Mouse (Mus musculus): Measurements from ENCODE around the gene Fryl. TPM values are rescaled to one million over a fixed set of nuclear protein-coding genes. Genes with fewer than 3 reads are reported as not detected.
A peak's percentile ranks its signal among the peaks of the same experiment; 100 is the strongest.

The Fryl gene
- total RNA-seq (2014; fragmentation: Nextera tagmentation) (352 and 439 TPM in 2 replicates), total RNA-seq (2017) (112 and 118 TPM in 2 replicates), polyA plus RNA-seq (2012) (133 and 147 TPM in 2 replicates)

GRCm38 (mm10) chr5:73256352-73257065 is at the start of gene Fryl:
TSS of gene Fryl (minus strand) at chr5:73256619.
- DNase-seq (ENCODE audit: low spot score): peak; percentile 97
- peak; percentile 91 for ATAC-seq (ENCODE audit: extremely low read depth, insufficient number of reproducible peaks, low FRiP score, poor library complexity, severe bottlenecking)
- Histone ChIP-seq H3K9me3 (replicated peaks) (no peaks in the 10 kb centered on the region), H3K4me1 (ENCODE audit: insufficient read depth, low read depth, low read length) (peaks cover 64% of the 10 kb centered on the region), H3K27me3 (ENCODE audit: insufficient read depth, low read length) (no peaks in the 10 kb centered on the region), H3K4me3 (ENCODE audit: low read depth, low read length) (peak within 1 kb of the TSS; percentile 96), H3K36me3 (replicated peaks) (peaks cover 6% of the 10 kb centered on the region)
- TF ChIP-seq GATA2 (IDR thresholded peaks at IDR 0.05; ENCODE audit: borderline replicate concordance, low read depth, low read length): no peak
- TF ChIP-seq POLR2AphosphoS5 (IDR thresholded peaks at IDR 0.05; ENCODE audit: insufficient replicate concordance, low read depth, low read length): no peak
- no peak for TF ChIP-seq CTCF (IDR thresholded peaks at IDR 0.05; ENCODE audit: low read depth, low read length)
- TF ChIP-seq TAL1 (conservative IDR thresholded peaks at IDR 0.05; ENCODE audit: low read depth, low read length): no peak
- no peak for TF ChIP-seq GATA1 (IDR thresholded peaks at IDR 0.05; ENCODE audit: borderline replicate concordance, low read length)

GRCm38 (mm10) chr5:73304507-73304906 is 48.1 kb upstream of the Fryl start:
- H3K4me1 ChIP-seq (ENCODE audit: insufficient read depth, low read depth, low read length): peaks cover 35% of the 10 kb centered on the region
- DNase-seq (ENCODE audit: low spot score): no peak
- H3K27me3 ChIP-seq (ENCODE audit: insufficient read depth, low read length): no peaks in the 10 kb centered on the region
- H3K36me3 ChIP-seq (replicated peaks): peaks cover 88% of the 10 kb centered on the region
- no peak for ATAC-seq (ENCODE audit: extremely low read depth, insufficient number of reproducible peaks, low FRiP score, poor library complexity, severe bottlenecking)
- H3K9me3 ChIP-seq (replicated peaks): no peaks in the 10 kb centered on the region
- no peak overlapping the region for H3K4me3 ChIP-seq (ENCODE audit: low read depth, low read length)
- TF ChIP-seq TAL1 (conservative IDR thresholded peaks at IDR 0.05; ENCODE audit: low read depth, low read length): no peak

- Histone ChIP-seq H3K36me3 (replicated peaks) (peaks cover 78% of the 10 kb centered on the region), H3K4me1 (ENCODE audit: insufficient read depth, low read depth, low read length) (peaks cover 30% of the 10 kb centered on the region), H3K27me3 (ENCODE audit: insufficient read depth, low read length) (no peaks in the 10 kb centered on the region), H3K9me3 (replicated peaks) (no peaks in the 10 kb centered on the region), H3K4me3 (ENCODE audit: low read depth, low read length) (no peak overlapping the region)
- DNase-seq (ENCODE audit: low spot score) (no peak), ATAC-seq (ENCODE audit: extremely low read depth, insufficient number of reproducible peaks, low FRiP score, poor library complexity, severe bottlenecking) (no peak)
- TF ChIP-seq GATA1 (IDR thresholded peaks at IDR 0.05; ENCODE audit: borderline replicate concordance, low read length) (no peak), POLR2AphosphoS5 (IDR thresholded peaks at IDR 0.05; ENCODE audit: insufficient replicate concordance, low read depth, low read length) (no peak), CTCF (IDR thresholded peaks at IDR 0.05; ENCODE audit: low read depth, low read length) (no peak), TAL1 (conservative IDR thresholded peaks at IDR 0.05; ENCODE audit: low read depth, low read length) (no peak)
Observed at GRCm38 (mm10) chr5:73301601-73302307, 45.3 kb upstream of the Fryl start.

GRCm38 (mm10) chr5:73295916-73296315 is 39.5 kb upstream of the Fryl start:
- ATAC-seq (ENCODE audit: extremely low read depth, insufficient number of reproducible peaks, low FRiP score, poor library complexity, severe bottlenecking): no peak
- peaks cover 47% of the 10 kb centered on the region for H3K36me3 ChIP-seq (replicated peaks)
- no peak for DNase-seq (ENCODE audit: low spot score)
- no peaks in the 10 kb centered on the region for H3K9me3 ChIP-seq (replicated peaks)
- TF ChIP-seq GATA1 (IDR thresholded peaks at IDR 0.05; ENCODE audit: borderline replicate concordance, low read length) (no peak), TAL1 (conservative IDR thresholded peaks at IDR 0.05; ENCODE audit: low read depth, low read length) (no peak), CTCF (IDR thresholded peaks at IDR 0.05; ENCODE audit: low read depth, low read length) (no peak), POLR2AphosphoS5 (IDR thresholded peaks at IDR 0.05; ENCODE audit: insufficient replicate concordance, low read depth, low read length) (no peak), GATA2 (IDR thresholded peaks at IDR 0.05; ENCODE audit: borderline replicate concordance, low read depth, low read length) (no peak)
- H3K4me1 ChIP-seq (ENCODE audit: insufficient read depth, low read depth, low read length): peaks cover 42% of the 10 kb centered on the region
- H3K4me3 ChIP-seq (ENCODE audit: low read depth, low read length): no peak overlapping the region
- H3K27me3 ChIP-seq (ENCODE audit: insufficient read depth, low read length): no peaks in the 10 kb centered on the region

- ATAC-seq (ENCODE audit: extremely low read depth, insufficient number of reproducible peaks, low FRiP score, poor library complexity, severe bottlenecking): no peak
- Histone ChIP-seq H3K4me1 (ENCODE audit: insufficient read depth, low read depth, low read length) (peaks cover 45% of the 10 kb centered on the region), H3K9me3 (replicated peaks) (no peaks in the 10 kb centered on the region), H3K4me3 (ENCODE audit: low read depth, low read length) (no peak overlapping the region; the same call in 1 of the 2 replicates), H3K27me3 (ENCODE audit: insufficient read depth, low read length) (no peaks in the 10 kb centered on the region), H3K36me3 (replicated peaks) (peaks cover 38% of the 10 kb centered on the region)
- TF ChIP-seq GATA2 (IDR thresholded peaks at IDR 0.05; ENCODE audit: borderline replicate concordance, low read depth, low read length) (no peak), CTCF (IDR thresholded peaks at IDR 0.05; ENCODE audit: low read depth, low read length) (no peak), POLR2AphosphoS5 (IDR thresholded peaks at IDR 0.05; ENCODE audit: insufficient replicate concordance, low read depth, low read length) (no peak), TAL1 (conservative IDR thresholded peaks at IDR 0.05; ENCODE audit: low read depth, low read length) (no peak), GATA1 (IDR thresholded peaks at IDR 0.05; ENCODE audit: borderline replicate concordance, low read length) (no peak)
- no peak for DNase-seq (ENCODE audit: low spot score)
Observed at GRCm38 (mm10) chr5:73295016-73295415, 38.6 kb upstream of the Fryl start.

- ATAC-seq (ENCODE audit: extremely low read depth, insufficient number of reproducible peaks, low FRiP score, poor library complexity, severe bottlenecking): no peak
- peaks cover 55% of the 10 kb centered on the region for H3K4me1 ChIP-seq (ENCODE audit: insufficient read depth, low read depth, low read length)
- peak overlapping the region; percentile 98 for H3K4me3 ChIP-seq (ENCODE audit: low read depth, low read length)
- DNase-seq (ENCODE audit: low spot score): no peak
- TF ChIP-seq GATA1 (IDR thresholded peaks at IDR 0.05; ENCODE audit: borderline replicate concordance, low read length): no peak
- no peak for TF ChIP-seq POLR2AphosphoS5 (IDR thresholded peaks at IDR 0.05; ENCODE audit: insufficient replicate concordance, low read depth, low read length)
- no peak for TF ChIP-seq GATA2 (IDR thresholded peaks at IDR 0.05; ENCODE audit: borderline replicate concordance, low read depth, low read length)
- TF ChIP-seq TAL1 (conservative IDR thresholded peaks at IDR 0.05; ENCODE audit: low read depth, low read length): no peak
- TF ChIP-seq CTCF (IDR thresholded peaks at IDR 0.05; ENCODE audit: low read depth, low read length): no peak
- no peaks in the 10 kb centered on the region for H3K27me3 ChIP-seq (ENCODE audit: insufficient read depth, low read length)
- no peaks in the 10 kb centered on the region for H3K9me3 ChIP-seq (replicated peaks)
- H3K36me3 ChIP-seq (replicated peaks): peaks cover 28% of the 10 kb centered on the region
Observed at GRCm38 (mm10) chr5:73293458-73293827, 37.0 kb upstream of the Fryl start.

Data from G1E (cell line).